Mouse (Mus musculus): Measurements from ENCODE around the gene Slc25a35.

DNA sequence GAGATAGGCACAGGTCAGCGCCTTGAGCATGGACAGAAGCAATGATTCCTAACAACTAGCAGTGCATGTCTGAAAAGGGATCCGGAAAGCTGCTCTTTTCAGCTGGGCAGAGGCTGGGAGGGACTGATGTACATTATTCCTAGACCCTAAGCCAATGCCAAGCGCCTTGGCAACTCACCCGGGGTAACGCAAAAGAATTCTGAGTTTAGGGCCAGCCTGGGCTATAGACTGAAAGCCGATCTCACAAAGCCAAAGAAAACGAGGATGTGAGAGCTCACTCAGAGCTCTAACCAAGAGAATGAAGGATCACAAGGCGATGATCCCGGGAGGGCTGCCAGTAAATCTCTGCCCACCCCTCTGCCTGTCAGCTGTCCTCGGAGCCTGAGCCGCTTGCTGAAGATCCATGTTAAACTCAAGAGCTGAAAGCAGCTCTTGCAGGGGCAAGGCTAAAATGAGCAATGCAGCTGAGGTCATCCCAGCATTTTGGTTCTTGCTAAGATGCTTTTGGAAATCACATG is 19.5 kb downstream of the Slc25a35 start:
- no peak for TF ChIP-seq USF1 (IDR thresholded peaks at IDR 0.05; ENCODE audit: low read depth, low read length)
- no peak for TF ChIP-seq MAFK (IDR thresholded peaks at IDR 0.05; ENCODE audit: insufficient replicate concordance, low read length)
- TF ChIP-seq RCOR1 (conservative IDR thresholded peaks at IDR 0.05; ENCODE audit: low read depth, low read length): no peak
- TF ChIP-seq NRF1 (IDR thresholded peaks at IDR 0.05; ENCODE audit: low read depth, low read length): no peak
- TF ChIP-seq POLR2A (IDR thresholded peaks at IDR 0.05; ENCODE audit: low read depth, low read length): no peak
- TF ChIP-seq CTCF (conservative IDR thresholded peaks at IDR 0.05 in 1 of 2, IDR thresholded peaks at IDR 0.05 in 1 of 2; ENCODE audit: low read depth in 2 of 2, low read length in 2 of 2): no peak
- TF ChIP-seq GABPA (IDR thresholded peaks at IDR 0.05; ENCODE audit: insufficient replicate concordance, low read depth, low read length): no peak
- no peak for TF ChIP-seq MAX (IDR thresholded peaks at IDR 0.05; ENCODE audit: low read length)
- no peak for TF ChIP-seq JUN (IDR thresholded peaks at IDR 0.05; ENCODE audit: insufficient read depth, low read depth, low read length)
- TF ChIP-seq EP300 (IDR thresholded peaks at IDR 0.05; ENCODE audit: low read length): no peak
- TF ChIP-seq HCFC1 (IDR thresholded peaks at IDR 0.05; ENCODE audit: low read depth, low read length): no peak
- no peak for TF ChIP-seq RAD21 (IDR thresholded peaks at IDR 0.05; ENCODE audit: low read depth, low read length)
- no peak for TF ChIP-seq SIN3A (IDR thresholded peaks at IDR 0.05; ENCODE audit: low read length)
- no peak for TF ChIP-seq NELFE (IDR thresholded peaks at IDR 0.05; ENCODE audit: low read depth, low read length)
